Mouse (Mus musculus) A20 (cell line): ENCODE results near the gene Klhl9.

Source experiments
- DNase-seq: peaks from one replicate; pipeline ENCODE4 v3.0.0-alpha.2; 2011; ENCODE audit warnings: low read depth, low spot score

The Klhl9 gene

GRCm38 (mm10) chr4:88715059-88715458 lies 7.2 kb downstream of the Klhl9 start:
- no peak for DNase-seq

GRCm38 (mm10) chr4:88714281-88714680 lies 8.0 kb downstream of the Klhl9 start:
- no peak for DNase-seq

DNA sequence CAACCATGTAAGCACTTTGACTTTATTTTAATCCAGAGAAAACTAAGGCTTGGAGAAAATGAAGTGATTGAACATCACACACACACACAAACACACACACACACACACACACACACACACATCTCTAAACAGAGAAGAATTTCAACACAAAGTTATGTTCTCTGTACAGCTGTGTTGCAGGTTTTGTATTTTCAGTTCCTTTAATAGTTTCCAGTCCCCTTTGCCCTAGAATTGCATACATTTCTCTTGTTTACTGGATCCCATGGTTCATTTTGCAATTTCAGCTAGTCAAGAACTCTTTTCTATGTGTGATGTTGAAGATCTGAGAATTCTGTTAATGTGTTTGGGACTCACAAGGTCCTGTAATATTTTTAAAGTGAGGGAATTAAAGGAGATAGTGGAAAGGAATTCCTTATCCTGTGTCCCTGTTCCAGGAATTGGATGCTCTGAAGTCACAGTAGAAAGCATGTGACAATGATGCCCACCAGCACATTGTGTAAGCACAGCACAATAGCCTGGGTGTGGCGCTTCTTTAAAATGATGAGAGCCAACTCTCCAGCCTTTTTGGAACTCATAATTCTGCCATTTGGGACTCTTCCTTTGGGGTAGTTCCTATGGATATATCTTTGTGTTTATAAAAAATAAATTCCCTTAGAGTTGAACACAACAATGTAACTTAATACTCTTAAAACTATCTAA lies 15.0 kb downstream of the Klhl9 start:
- peak; percentile 18 for DNase-seq

DNA sequence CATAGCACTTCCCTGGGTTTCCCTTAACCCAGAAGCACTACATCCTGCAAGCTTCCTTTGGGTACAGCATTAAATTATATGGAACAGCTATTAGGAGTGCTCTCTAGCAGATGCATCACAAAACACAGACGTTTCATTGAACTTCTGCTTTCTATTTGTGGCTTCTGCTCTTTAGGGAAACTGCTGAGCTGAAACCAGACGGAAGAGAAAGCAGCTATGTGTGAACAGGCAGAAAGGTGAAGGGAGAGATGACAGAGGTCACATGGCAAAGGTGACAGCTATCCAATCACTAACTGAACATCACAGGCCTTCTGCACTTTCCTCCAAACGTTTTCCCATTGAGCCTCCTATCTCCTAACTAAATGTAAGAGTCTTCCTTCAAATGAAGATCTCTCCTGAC lies 16.3 kb downstream of the Klhl9 start:
- DNase-seq: peak; percentile 74

GRCm38 (mm10) chr4:88699301-88699700 lies 23.0 kb downstream of the Klhl9 start:
- no peak for DNase-seq

- peak; percentile 28 for DNase-seq
Measured at GRCm38 (mm10) chr4:88698781-88699180, 23.5 kb downstream of the Klhl9 start.

GRCm38 (mm10) chr4:88697753-88698152 lies 24.5 kb downstream of the Klhl9 start:
- no peak for DNase-seq

- no peak for DNase-seq
Measured at GRCm38 (mm10) chr4:88697108-88697507, 25.2 kb downstream of the Klhl9 start.

- DNase-seq: peak; percentile 69
Measured at GRCm38 (mm10) chr4:88696237-88696884, 25.9 kb downstream of the Klhl9 start.

DNA sequence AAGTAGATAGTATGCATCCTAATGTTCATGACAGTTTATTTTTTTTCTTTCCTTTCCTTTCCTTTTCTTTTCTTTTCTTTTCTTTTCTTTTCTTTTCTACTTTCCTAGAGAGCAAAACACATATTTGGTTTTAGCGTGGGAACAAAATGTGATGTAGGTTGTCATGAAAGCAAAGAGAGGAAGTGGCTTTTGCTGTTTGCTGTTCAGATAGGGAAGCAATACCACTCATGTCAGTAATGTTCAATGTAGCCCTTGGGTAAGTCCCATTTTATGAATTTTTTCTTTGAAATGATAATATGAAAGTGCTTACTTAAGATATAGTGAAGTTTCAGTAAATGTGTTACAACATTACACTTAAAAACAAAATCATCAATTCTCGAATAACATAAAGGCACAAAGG lies 28.9 kb downstream of the Klhl9 start:
- DNase-seq: no peak

DNA sequence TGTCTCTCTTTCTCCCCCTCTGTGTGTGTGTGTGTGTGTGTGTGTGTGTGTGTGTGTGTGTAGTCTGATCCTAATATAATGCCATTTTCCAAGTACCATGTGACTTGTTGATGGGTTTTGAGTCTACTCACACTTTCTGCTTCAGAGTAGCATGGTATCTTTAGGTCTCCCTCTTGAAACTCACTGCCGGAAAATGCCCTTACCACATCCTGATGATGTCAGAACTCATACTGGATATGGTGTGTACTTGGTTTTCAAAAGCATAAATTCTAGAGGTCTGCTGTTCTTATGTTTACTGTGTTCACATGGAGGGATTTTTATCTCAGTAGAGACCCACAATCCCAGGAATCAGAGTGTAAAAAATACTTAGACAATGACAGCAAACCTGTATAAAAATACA lies 29.7 kb downstream of the Klhl9 start:
- DNase-seq: no peak

DNA sequence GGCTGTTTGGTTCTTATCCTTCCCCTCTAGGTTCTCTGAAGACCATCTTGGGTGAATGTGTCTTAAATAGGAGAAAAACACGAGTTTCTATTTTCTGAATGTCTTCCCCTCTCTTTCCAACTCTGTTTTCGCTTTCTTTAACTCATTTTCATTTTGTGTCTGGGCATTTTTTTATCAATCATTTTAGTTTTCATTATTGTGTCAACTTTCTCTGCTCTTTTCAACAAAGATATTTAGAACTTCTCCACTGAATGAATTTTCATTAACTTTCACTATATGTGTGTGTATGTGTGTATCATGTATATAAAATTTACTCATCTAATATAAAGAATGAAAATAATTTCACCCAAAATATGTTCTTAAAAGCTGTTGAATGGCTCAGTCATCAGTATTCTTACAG lies 31.0 kb downstream of the Klhl9 start, which contains the start of gene Ifnab:
Gene Ifnab (minus strand): TSS at position 101 of the 400 bp plus-strand sequence.
- no peak for DNase-seq

- DNase-seq: no peak
Measured at GRCm38 (mm10) chr4:88683812-88684211, 38.5 kb downstream of the Klhl9 start, which contains the start of gene Ifna2. TSS of gene Ifna2 (minus strand) at chr4:88683912.

- no peak for DNase-seq
Measured at GRCm38 (mm10) chr4:88681353-88681752, 40.9 kb downstream of the Klhl9 start.

- DNase-seq: peak; percentile 33
Measured at GRCm38 (mm10) chr4:88680362-88680761, 41.9 kb downstream of the Klhl9 start.

DNA sequence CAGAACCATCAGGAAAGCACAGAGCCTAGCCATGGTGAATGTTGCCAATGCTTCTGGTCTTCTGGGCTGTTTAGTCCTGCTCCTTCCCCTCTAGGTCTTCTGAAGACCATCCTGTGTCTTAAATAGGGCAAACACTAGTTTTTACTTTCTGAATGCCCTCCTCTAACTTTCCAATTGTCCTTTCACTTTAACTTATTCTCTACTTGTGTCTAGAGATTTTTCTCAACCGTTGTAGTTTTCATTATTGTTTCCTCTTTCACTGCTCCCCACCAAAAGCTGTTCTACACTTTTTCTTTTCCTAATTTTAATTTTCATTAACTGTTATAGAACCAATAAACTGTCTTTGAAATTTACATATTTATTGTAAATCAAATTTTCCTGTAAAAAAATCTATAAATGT lies 45.4 kb downstream of the Klhl9 start, which contains the start of gene Ifna16:
Gene Ifna16 (minus strand): TSS at position 101 of the 400 bp plus-strand sequence.
- DNase-seq: no peak
